Mouse (Mus musculus) G1E-ER4 (cell line): ENCODE measurements around the gene Chit1. TPM values are rescaled to one million over a fixed set of nuclear protein-coding genes. Genes with fewer than 3 reads are reported as not detected.

ENCODE experiments used
- GATA1 ChIP-seq: IDR thresholded peaks from one replicate; pipeline ENCODE4 v1.8.0; 2012; ENCODE audit warnings: low read length, inconsistent platforms
- polyA plus RNA-seq: library from polyadenylated mRNA; stranded (reverse); fragments of >175 nt; gene quantifications from 2 replicates; pipeline ENCODE4 v1.2.3, GENCODE M21; 2012

The Chit1 gene
- polyA plus RNA-seq, 1 experiment, result not detected

DNA sequence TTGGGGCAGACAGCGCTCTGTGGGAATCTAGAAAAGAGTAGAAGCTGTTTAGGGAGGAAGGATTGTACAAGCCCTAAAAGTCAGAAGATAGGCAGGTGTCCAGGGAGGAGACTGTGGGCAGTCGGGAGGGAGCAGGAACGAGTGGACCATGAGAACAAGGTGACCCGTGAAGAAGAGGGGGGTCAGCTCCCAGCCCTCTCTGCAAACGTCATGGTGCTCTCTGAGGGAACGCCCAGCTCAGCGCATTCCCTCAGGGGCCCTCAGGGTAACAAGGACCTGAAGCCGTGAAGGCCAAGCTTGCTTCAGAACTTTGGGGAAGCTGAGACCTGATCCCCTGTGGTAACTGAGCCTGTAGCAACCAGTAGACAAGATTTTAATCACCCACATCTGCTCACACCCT, 39.0 kb downstream of the Chit1 start:
- no peak for TF ChIP-seq GATA1

GRCm38 (mm10) chr1:134150745-134151144, 39.7 kb downstream of the Chit1 start:
- no peak for TF ChIP-seq GATA1

- TF ChIP-seq GATA1, result no peak
Measured at GRCm38 (mm10) chr1:134151655-134152412, 40.8 kb downstream of the Chit1 start.

DNA sequence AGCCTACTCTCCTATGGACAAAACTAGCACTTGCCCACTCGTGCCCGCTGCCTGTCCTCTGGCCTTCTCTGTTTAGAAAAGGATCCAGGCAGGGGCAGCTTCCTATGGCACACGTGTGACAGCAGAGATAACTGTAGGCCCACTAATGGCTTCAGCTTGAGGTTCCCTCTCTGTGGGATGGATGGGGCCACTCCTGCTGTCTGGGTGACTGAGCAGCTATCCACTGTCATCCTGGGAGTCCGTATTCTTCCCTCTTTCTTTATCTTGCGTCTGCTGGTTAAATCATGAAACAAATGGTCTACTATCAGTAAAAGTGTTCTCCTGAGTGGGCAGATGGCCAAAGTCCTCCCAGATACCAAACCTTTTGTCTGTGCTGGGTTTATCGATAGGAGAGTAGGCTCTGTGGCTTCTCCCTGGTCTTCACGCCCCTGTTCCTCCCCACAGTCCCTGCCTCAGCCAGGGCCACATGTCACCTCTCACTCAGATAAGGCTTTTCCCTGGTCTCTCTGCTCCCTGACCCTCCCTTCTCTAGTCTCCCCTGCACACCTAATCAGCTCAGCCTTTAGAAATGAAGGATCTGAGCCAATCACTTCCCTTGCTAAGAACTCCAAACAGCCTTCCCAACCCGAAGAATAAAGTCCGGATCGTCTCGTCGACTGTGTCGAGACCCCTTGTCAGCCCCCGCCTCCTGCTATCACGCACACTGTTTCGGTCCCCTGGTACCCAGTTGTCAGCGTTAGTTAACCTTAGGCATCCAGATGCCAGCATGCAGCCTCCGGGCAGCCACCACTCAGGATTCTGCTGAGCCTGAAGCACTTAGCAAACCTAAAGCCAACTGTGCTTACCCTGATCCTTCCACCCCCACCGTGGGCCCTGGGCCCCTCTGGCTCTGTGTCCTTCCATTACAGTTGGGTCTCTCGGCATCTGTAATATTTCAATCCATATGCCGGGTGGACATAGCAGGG, 41.9 kb downstream of the Chit1 start:
- peak; percentile 97 for TF ChIP-seq GATA1

GRCm38 (mm10) chr1:134154121-134154520, 43.1 kb downstream of the Chit1 start:
- TF ChIP-seq GATA1, result no peak

- TF ChIP-seq GATA1, result no peak
Measured at GRCm38 (mm10) chr1:134154655-134155054, 43.6 kb downstream of the Chit1 start.

GRCm38 (mm10) chr1:134160404-134160803, 49.4 kb downstream of the Chit1 start:
- TF ChIP-seq GATA1, result no peak

DNA sequence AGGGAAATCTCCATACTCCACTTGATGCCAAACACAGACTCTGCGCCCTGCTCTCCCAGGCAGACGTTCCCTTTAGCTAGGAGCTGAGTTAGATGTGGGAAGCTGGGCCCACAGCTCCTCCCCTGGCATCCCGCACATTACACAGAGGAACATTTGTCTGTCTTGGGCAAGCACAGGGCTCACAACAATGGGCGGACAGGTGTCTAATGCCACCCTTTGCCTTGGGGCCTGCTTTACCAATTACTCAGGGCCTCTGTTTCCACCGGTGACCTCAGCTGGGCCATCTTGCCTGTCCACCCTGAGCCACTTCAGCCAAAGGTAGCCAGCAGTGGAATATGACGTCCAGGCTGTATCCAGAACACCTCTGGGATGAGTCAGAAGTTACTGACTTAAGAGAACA, 50.4 kb downstream of the Chit1 start:
- no peak for TF ChIP-seq GATA1

DNA sequence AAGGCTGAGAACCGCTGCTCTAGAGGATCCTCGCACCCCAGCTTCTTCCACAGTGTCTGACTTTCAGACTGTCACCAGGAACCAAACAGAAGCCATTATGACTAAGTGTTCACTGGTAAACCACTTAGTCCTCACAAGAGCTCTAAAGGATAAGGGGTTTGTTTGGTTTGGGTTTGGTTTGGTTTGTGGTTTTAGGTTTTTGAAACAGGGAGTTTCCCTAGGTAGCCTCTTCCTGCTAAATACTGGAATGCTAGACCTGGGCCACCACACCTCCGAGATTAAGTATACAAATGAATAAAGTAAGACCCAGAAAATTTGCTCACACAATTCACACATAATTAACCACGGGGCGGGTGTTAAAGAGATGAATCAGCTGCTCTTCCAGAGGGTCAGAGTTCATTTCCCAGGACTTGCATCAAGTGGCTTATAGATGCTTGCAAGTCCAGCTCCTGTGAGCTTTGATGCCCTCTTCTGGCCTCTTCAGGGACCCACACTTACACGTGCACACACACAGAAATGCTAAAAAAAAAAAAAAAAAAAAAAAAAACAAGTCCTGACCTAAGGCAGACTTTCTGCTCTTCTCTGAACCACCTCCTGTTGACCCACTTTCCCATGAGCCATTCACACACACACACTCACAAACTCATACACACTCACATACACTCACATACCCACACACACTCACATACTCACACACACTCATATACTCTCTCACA, 51.6 kb downstream of the Chit1 start:
- TF ChIP-seq GATA1, result no peak

- TF ChIP-seq GATA1, result no peak
Measured at GRCm38 (mm10) chr1:134163476-134163875, 52.4 kb downstream of the Chit1 start.

DNA sequence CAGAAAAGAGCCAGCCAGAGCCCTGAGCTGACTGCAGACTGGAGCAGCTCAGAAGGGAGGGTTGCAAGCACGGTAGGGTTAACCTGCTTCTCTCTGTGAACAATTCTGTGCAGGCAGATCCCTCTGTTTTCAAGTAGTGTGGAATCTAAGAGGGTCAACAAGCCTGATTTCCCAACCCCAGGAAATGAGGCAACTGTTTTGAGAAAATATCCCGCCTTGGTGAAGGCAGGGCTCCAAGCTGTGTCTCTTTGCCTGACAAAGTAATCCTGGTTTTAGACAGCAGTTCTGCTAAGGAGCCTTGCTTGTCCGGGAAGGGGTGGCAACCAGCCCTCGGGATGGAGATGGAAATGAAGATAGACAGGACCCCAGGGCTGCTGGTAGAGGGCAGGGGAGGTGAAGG, 53.4 kb downstream of the Chit1 start:
- TF ChIP-seq GATA1, result no peak

DNA sequence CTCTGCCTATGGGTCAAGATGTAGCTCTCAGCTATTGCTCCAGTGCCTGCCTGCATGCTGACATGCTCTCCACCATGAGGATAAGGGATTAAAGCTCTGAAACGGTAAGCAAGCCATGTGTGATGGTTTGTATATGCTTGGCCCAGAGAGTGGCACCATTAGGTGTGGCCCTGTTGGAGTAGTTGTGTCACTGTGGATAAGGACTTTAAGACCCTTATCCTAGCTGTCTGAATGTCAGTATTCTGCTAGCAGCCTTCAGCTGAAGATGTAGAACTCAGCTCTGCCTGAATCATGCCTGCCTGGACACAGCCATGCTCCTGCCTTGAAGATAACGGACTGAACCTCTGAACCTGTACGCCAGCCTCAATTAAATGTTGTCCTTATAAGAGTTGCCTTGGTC, 55.5 kb downstream of the Chit1 start:
- no peak for TF ChIP-seq GATA1

DNA sequence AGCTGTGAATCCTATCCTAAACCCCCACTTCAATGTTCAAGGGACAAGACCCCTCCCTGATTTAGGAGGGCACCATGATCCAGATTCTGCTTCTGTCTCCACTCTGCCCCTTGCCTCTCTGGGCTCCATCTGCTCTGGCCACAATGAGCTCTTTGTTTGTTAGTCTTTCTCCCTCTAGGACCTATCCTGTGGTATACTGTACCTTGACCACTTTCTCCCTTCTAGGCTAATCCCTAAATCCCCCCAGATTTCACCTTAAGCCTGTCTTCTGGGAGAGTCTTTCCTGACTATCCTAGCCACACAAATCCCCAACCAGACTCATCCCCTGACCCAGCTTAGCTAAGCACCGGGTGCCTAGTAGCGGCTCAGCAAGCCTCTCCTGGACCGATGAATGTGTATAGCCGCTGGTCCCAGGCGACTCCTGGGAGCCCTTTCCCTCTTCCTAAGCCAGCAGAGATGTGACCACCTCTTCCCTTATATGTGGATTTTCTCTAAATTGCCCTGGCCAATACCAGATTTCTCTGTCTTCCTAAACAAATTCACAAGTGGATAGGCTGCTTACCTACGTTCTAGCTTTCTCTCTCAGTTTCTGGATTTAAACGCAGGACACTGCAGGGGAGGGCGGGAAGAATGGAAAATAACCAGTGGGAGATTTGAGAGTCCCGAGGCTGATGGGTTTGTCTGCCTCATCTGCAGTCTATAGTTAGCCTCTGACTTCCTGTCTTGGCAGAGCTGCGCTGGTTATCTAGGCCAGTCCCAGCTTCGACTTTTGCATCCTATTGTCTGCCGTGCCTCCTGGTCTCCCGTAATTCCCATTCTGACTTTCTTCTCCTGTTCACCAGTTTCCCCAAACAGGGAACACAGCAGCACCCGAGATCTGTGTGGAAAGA, 56.6 kb downstream of the Chit1 start:
- no peak for TF ChIP-seq GATA1

DNA sequence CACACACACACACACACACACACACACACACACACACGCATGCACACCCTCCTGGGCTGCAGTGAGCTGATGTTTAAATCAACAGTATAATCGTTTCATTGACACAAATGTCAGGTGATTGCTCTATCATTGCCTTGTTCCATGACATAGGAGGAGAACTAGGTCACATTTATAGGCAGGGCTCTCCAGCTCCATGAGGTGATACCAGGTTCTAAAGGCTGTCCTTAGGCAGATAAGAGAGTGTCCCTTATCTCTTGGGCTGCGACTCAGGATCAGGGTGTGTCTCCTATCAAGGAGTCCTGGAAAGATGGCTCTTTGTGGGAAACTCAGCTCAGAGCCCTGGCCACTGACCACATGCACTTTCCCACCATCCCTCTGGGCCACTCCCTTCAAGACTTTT, 57.5 kb downstream of the Chit1 start:
- no peak for TF ChIP-seq GATA1
